Mouse (Mus musculus) lung, postnatal 0 days (tissue): Measurements from ENCODE around the gene Sec24b.

Experiments used
- CTCF ChIP-seq: IDR thresholded peaks from 2 replicates; pipeline ENCODE4 v1.5.1; 2016; ENCODE audit warnings: antibody characterized with exemption, mild to moderate bottlenecking
- EP300 ChIP-seq: IDR thresholded peaks from 2 replicates; pipeline ENCODE4 v1.6.1; 2016; ENCODE audit warnings: antibody characterized with exemption, mild to moderate bottlenecking, control low read depth

GRCm38 (mm10) chr3:130095160-130095781 lies 33.9 kb upstream of the Sec24b start:
- TF ChIP-seq EP300 (no peak), CTCF (peak; percentile 83)
